Mouse (Mus musculus) midbrain, embryonic 15.5 days (tissue): Measurements from ENCODE around the gene Hoxc8. TPM values are rescaled to one million over a fixed set of nuclear protein-coding genes. Genes with fewer than 3 reads are reported as not detected.

Source experiments
- ATAC-seq: fragments of 200-750 bp; cut with Nextera tagmentation; replicated peaks from 2 replicates; pipeline ENCODE4 v1.8.0; 2017; ENCODE audit warnings: moderate TSS enrichment
- H3K27ac ChIP-seq: fragments of 300-500 bp; sonication (generic); 2 replicates; pipeline ENCODE4 v1.5.1; 2015; ENCODE audit warnings: mild to moderate bottlenecking, inconsistent platforms
- H3K27me3 ChIP-seq: fragments of 300-500 bp; sonication (generic); replicated peaks from 2 replicates; pipeline ENCODE4 v1.6.1; 2015; ENCODE audit warnings: inconsistent platforms
- H3K36me3 ChIP-seq: fragments of 300-500 bp; sonication (generic); replicated peaks from 2 replicates; pipeline ENCODE4 v1.6.1; 2015; ENCODE audit warnings: inconsistent platforms
- H3K4me1 ChIP-seq: fragments of 300-500 bp; sonication (generic); 2 replicates; pipeline ENCODE4 v1.6.1; 2015; ENCODE audit warnings: inconsistent platforms
- H3K4me2 ChIP-seq: fragments of 300-500 bp; sonication (generic); 2 replicates; pipeline ENCODE4 v1.6.1; 2015; ENCODE audit warnings: inconsistent platforms, mild to moderate bottlenecking, moderate library complexity
- H3K4me3 ChIP-seq: fragments of 300-500 bp; sonication (generic); 2 replicates; pipeline ENCODE4 v1.5.1; 2015; ENCODE audit warnings: mild to moderate bottlenecking, inconsistent platforms
- H3K9ac ChIP-seq: fragments of 300-500 bp; sonication (generic); 2 replicates; pipeline ENCODE4 v1.6.1; 2015; ENCODE audit warnings: mild to moderate bottlenecking, inconsistent platforms
- H3K9me3 ChIP-seq: fragments of 300-500 bp; sonication (generic); 2 replicates; pipeline ENCODE4 v1.6.1; 2016; ENCODE audit warnings: inconsistent platforms
- WGBS: fragments of 180-500 bp; shearing (Covaris S2); methylation state at CpG from one replicate; pipeline ENCODE4 v1.1.7; 2015; ENCODE audit warnings: mixed read lengths; 5-methylcytosine and 5-hydroxymethylcytosine counted together
- polyA plus RNA-seq: library from polyadenylated mRNA; unstranded; fragments of >200 nt; fragmentation: Nextera tagmentation; extraction: Ambion mirVana; gene quantifications from 2 replicates; pipeline ENCODE4 v1.2.1, GENCODE M21; 2015

Gene Hoxc8
- polyA plus RNA-seq, 1 experiment from 2014 or later = not detected

GRCm38 (mm10) chr15:103015406-103016166 lies 25.2 kb downstream of the Hoxc8 start:
- no peaks in the 10 kb centered on the region for H3K9me3 ChIP-seq
- no peaks in the 10 kb centered on the region for H3K36me3 ChIP-seq
- H3K4me2 ChIP-seq = no peak overlapping the region
- ATAC-seq = no peak
- no peak overlapping the region for H3K27ac ChIP-seq
- H3K9ac ChIP-seq = no peak overlapping the region
- no peak overlapping the region for H3K4me3 ChIP-seq
- WGBS = 1% methylated on average over 19 of the region's 19 CpGs
- peaks cover 7% of the 10 kb centered on the region; the same call in 1 of the 2 replicates for H3K4me1 ChIP-seq
- H3K27me3 ChIP-seq = peaks cover 98% of the 10 kb centered on the region

GRCm38 (mm10) chr15:103018636-103019035 lies 28.2 kb downstream of the Hoxc8 start, which contains the start of gene Hoxc4:
TSS of gene Hoxc4 (plus strand) at chr15:103018934.
- peaks cover 99% of the 10 kb centered on the region for H3K27me3 ChIP-seq
- no peak within 1 kb of the TSS for H3K9ac ChIP-seq
- H3K4me1 ChIP-seq = peaks cover 7% of the 10 kb centered on the region; the same call in 1 of the 2 replicates
- no peak within 1 kb of the TSS for H3K4me3 ChIP-seq
- 4% methylated on average over 9 of the region's 9 CpGs for WGBS
- H3K27ac ChIP-seq = no peak within 1 kb of the TSS
- H3K36me3 ChIP-seq = no peaks in the 10 kb centered on the region
- no peaks in the 10 kb centered on the region for H3K9me3 ChIP-seq
- no peak for ATAC-seq
- no peak within 1 kb of the TSS for H3K4me2 ChIP-seq

GRCm38 (mm10) chr15:103020899-103021418 lies 30.6 kb downstream of the Hoxc8 start:
- H3K4me3 ChIP-seq = no peak overlapping the region
- peaks cover 99% of the 10 kb centered on the region for H3K27me3 ChIP-seq
- H3K9ac ChIP-seq = no peak overlapping the region
- no peak overlapping the region for H3K4me2 ChIP-seq
- WGBS = 0% methylated on average over 8 of the region's 8 CpGs
- H3K9me3 ChIP-seq = no peaks in the 10 kb centered on the region
- H3K36me3 ChIP-seq = no peaks in the 10 kb centered on the region
- H3K4me1 ChIP-seq = no peaks in the 10 kb centered on the region
- no peak overlapping the region for H3K27ac ChIP-seq
- ATAC-seq = no peak

- ATAC-seq = no peak
- Histone ChIP-seq H3K36me3 (no peaks in the 10 kb centered on the region), H3K4me2 (no peak overlapping the region), H3K27ac (no peak overlapping the region), H3K4me1 (no peaks in the 10 kb centered on the region), H3K9me3 (no peaks in the 10 kb centered on the region), H3K4me3 (no peak overlapping the region), H3K9ac (no peak overlapping the region), H3K27me3 (peaks cover 99% of the 10 kb centered on the region)
- WGBS = 8% methylated on average over 8 of the region's 8 CpGs
These were observed 31.1 kb downstream of the Hoxc8 start for GRCm38 (mm10) chr15:103021544-103021943.

- Histone ChIP-seq H3K27me3 (peaks cover 99% of the 10 kb centered on the region), H3K4me3 (no peak overlapping the region), H3K4me2 (no peak overlapping the region), H3K9me3 (no peaks in the 10 kb centered on the region), H3K9ac (no peak overlapping the region), H3K36me3 (no peaks in the 10 kb centered on the region), H3K4me1 (no peaks in the 10 kb centered on the region), H3K27ac (no peak overlapping the region)
- WGBS = 5% methylated on average over 2 of the region's 2 CpGs
- ATAC-seq = no peak
These were observed 33.7 kb downstream of the Hoxc8 start for GRCm38 (mm10) chr15:103024131-103024530.

GRCm38 (mm10) chr15:103027266-103028235 lies 37.1 kb downstream of the Hoxc8 start:
- no peaks in the 10 kb centered on the region for H3K36me3 ChIP-seq
- H3K4me1 ChIP-seq = no peaks in the 10 kb centered on the region
- no peak overlapping the region for H3K27ac ChIP-seq
- no peak overlapping the region for H3K4me2 ChIP-seq
- no peak overlapping the region for H3K9ac ChIP-seq
- no peak overlapping the region for H3K4me3 ChIP-seq
- WGBS = under 1% methylated on average over 43 of the region's 43 CpGs
- ATAC-seq = no peak
- H3K9me3 ChIP-seq = no peaks in the 10 kb centered on the region
- H3K27me3 ChIP-seq = peaks cover 99% of the 10 kb centered on the region

- H3K9ac ChIP-seq = no peak overlapping the region
- no peak for ATAC-seq
- 9% methylated on average over 9 of the region's 9 CpGs for WGBS
- H3K9me3 ChIP-seq = no peaks in the 10 kb centered on the region
- no peak overlapping the region for H3K27ac ChIP-seq
- H3K4me3 ChIP-seq = no peak overlapping the region
- H3K4me1 ChIP-seq = no peaks in the 10 kb centered on the region
- no peaks in the 10 kb centered on the region for H3K36me3 ChIP-seq
- peaks cover 97% of the 10 kb centered on the region for H3K27me3 ChIP-seq
- H3K4me2 ChIP-seq = no peak overlapping the region
These were observed 38.6 kb downstream of the Hoxc8 start for GRCm38 (mm10) chr15:103028916-103029512.

GRCm38 (mm10) chr15:103030142-103030541 lies 39.7 kb downstream of the Hoxc8 start:
- no peak for ATAC-seq
- H3K27ac ChIP-seq = no peak overlapping the region
- H3K36me3 ChIP-seq = no peaks in the 10 kb centered on the region
- H3K27me3 ChIP-seq = peaks cover 97% of the 10 kb centered on the region
- H3K4me1 ChIP-seq = no peaks in the 10 kb centered on the region
- no peak overlapping the region for H3K4me3 ChIP-seq
- H3K9ac ChIP-seq = no peak overlapping the region
- no peak overlapping the region for H3K4me2 ChIP-seq
- WGBS = 2% methylated on average over 8 of the region's 8 CpGs
- H3K9me3 ChIP-seq = no peaks in the 10 kb centered on the region

- Histone ChIP-seq H3K9me3 (no peaks in the 10 kb centered on the region), H3K27me3 (peaks cover 97% of the 10 kb centered on the region), H3K4me3 (no peak overlapping the region), H3K4me1 (no peaks in the 10 kb centered on the region), H3K27ac (no peak overlapping the region), H3K36me3 (no peaks in the 10 kb centered on the region), H3K9ac (no peak overlapping the region), H3K4me2 (no peak overlapping the region)
- ATAC-seq = no peak
- WGBS = 0% methylated on average over 2 of the region's 3 CpGs
These were observed 41.8 kb downstream of the Hoxc8 start for GRCm38 (mm10) chr15:103032167-103032566.

- peaks cover 97% of the 10 kb centered on the region for H3K27me3 ChIP-seq
- no peaks in the 10 kb centered on the region for H3K36me3 ChIP-seq
These were observed 42.5 kb downstream of the Hoxc8 start for GRCm38 (mm10) chr15:103032646-103033575.

More at GRCm38 (mm10) chr15:103032646-103033575, 42.5 kb downstream of the Hoxc8 start:
- Histone ChIP-seq H3K4me2 (no peak overlapping the region), H3K4me3 (no peak overlapping the region), H3K9me3 (no peaks in the 10 kb centered on the region), H3K9ac (no peak overlapping the region), H3K4me1 (no peaks in the 10 kb centered on the region), H3K27ac (no peak overlapping the region)
- no peak for ATAC-seq
- WGBS = under 1% methylated on average over 26 of the region's 26 CpGs
